Mouse (Mus musculus): ENCODE measurements around the gene Dhrs2. TPM values are rescaled to one million over a fixed set of nuclear protein-coding genes. Genes with fewer than 3 reads are reported as not detected.

The Dhrs2 gene
- 0.23 TPM in 1 of 2 replicates, not detected in the other for polyA plus RNA-seq (2015; fragmentation: Nextera tagmentation; extraction: Ambion mirVana)

DNA sequence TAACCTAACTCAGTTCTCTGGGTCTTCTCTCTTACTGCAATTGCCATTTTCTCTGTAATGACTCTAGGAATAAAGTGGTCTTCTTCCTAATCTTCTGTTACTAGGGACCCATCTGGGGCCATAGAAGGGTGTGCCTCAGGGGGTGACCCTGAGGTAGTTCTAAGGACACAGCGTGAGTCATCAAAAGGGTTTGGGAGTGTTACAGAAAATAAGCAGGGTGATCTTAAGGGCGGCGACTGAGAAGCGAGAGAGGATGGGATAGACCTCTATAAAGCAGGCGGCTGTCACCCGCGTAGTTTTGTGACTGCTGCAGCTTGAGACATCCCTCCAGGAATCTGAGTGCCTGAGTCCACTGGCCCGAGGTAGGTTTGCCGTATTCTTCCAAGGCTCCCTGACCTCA lies at the start of gene Dhrs2:
Gene Dhrs2, plus strand, starts transcription at position 301 of the 400 bp plus-strand sequence.
- WGBS, result 63% methylated on average over 9 of the region's 9 CpGs
- no peak for ATAC-seq (replicated peaks; ENCODE audit: low FRiP score)
- no peaks in the 10 kb centered on the region for H3K36me3 ChIP-seq

DNA sequence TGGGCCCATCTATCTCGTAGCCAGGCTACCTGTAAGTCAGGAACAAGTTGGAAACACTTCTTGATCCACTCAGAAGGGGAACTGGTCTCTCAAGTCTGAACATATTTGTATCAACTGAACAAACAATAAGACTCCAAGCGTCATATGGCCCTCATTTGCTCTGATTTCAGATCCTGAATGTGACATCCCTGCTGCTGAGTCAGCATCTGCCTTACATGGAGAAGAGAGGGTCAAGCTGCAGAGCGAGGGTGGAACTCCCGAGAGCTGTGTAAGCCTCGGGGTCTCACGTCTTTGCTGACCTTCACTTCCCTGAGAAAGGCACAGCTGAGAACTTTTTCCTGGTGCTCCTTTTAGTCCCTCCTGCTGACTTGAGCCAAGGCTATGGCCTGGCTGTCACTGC lies 47.6 kb upstream of the Dhrs2 start:
- Histone ChIP-seq H3K27ac (no peak overlapping the region), H3K4me2 (no peak overlapping the region), H3K27me3 (peaks cover 4% of the 10 kb centered on the region; the same call in 1 of the 2 replicates), H3K4me3 (replicated peaks) (no peak overlapping the region), H3K36me3 (no peaks in the 10 kb centered on the region), H3K9ac (no peak overlapping the region), H3K9me3 (replicated peaks) (no peaks in the 10 kb centered on the region), H3K4me1 (peaks cover 9% of the 10 kb centered on the region; the same call in 1 of the 2 replicates)
- 59% methylated on average over 6 of the region's 6 CpGs for WGBS
- ATAC-seq (replicated peaks; ENCODE audit: low FRiP score), result no peak

More for the DNA sequence above, at the start of gene Dhrs2:
- H3K9me3 ChIP-seq (replicated peaks), result no peaks in the 10 kb centered on the region
- no peaks in the 10 kb centered on the region for H3K4me1 ChIP-seq
- no peak within 1 kb of the TSS for H3K4me3 ChIP-seq (replicated peaks)
- H3K27me3 ChIP-seq, result no peaks in the 10 kb centered on the region
- no peak within 1 kb of the TSS for H3K27ac ChIP-seq
- no peak within 1 kb of the TSS for H3K4me2 ChIP-seq
- no peak within 1 kb of the TSS for H3K9ac ChIP-seq

DNA sequence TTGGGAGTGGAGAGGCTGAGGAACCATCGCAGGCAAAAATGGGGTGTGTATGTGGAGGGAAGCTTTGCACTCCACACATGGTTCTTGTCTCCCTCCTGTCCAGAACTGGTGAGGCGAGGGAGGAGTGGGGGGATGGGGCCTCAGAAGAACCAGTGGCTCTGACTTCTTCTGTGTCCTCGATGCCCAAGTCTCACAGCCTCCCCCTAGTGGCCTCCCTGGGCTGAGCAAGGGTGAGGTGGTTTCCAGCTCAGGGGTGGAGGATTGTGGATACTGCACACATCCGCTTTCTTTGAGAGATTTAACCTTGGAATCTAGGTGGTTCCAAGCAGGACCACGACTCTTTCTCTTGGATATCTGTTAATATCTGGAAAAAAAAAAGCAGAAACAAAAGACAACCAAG lies 44.5 kb upstream of the Dhrs2 start:
- peaks cover 3% of the 10 kb centered on the region; the same call in 1 of the 2 replicates for H3K27me3 ChIP-seq
- H3K9me3 ChIP-seq (replicated peaks), result no peaks in the 10 kb centered on the region
- H3K9ac ChIP-seq, result no peak overlapping the region
- no peak overlapping the region for H3K4me2 ChIP-seq
- ATAC-seq (replicated peaks; ENCODE audit: low FRiP score), result 0 out of 2 replicates have a peak, but pooled peaks have one; percentile 40
- no peaks in the 10 kb centered on the region for H3K36me3 ChIP-seq
- no peak overlapping the region for H3K4me3 ChIP-seq (replicated peaks)
- WGBS, result 43% methylated on average over 5 of the region's 5 CpGs
- no peak overlapping the region for H3K27ac ChIP-seq
- H3K4me1 ChIP-seq, result no peaks in the 10 kb centered on the region

DNA sequence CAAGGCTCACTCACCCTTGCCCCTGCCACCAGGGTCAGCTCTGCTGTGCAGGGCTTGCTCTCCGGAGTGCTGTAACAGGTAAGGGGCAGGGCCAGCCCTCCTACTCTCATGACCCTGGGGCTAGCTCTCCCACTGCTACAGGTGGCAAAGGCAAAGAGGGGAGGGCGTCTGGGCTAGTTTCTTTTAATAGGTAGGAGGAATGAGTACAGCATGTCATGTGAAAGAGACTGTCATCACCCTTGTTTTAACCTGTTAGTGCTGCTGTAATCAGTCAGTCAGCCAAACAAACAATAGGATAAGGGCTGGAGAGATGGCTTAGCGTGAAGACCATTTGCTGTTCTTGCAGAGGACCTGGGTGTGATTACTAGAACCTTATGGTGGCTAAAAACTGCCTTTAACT lies 40.9 kb upstream of the Dhrs2 start:
- no peak overlapping the region for H3K4me3 ChIP-seq (replicated peaks)
- H3K27ac ChIP-seq, result no peak overlapping the region
- 43% methylated on average over 3 of the region's 3 CpGs for WGBS
- no peak overlapping the region for H3K9ac ChIP-seq
- no peak overlapping the region for H3K4me2 ChIP-seq
- peaks cover 3% of the 10 kb centered on the region; the same call in 1 of the 2 replicates for H3K27me3 ChIP-seq
- H3K9me3 ChIP-seq (replicated peaks), result no peaks in the 10 kb centered on the region
- no peaks in the 10 kb centered on the region for H3K4me1 ChIP-seq
- no peak for ATAC-seq (replicated peaks; ENCODE audit: low FRiP score)
- no peaks in the 10 kb centered on the region for H3K36me3 ChIP-seq

DNA sequence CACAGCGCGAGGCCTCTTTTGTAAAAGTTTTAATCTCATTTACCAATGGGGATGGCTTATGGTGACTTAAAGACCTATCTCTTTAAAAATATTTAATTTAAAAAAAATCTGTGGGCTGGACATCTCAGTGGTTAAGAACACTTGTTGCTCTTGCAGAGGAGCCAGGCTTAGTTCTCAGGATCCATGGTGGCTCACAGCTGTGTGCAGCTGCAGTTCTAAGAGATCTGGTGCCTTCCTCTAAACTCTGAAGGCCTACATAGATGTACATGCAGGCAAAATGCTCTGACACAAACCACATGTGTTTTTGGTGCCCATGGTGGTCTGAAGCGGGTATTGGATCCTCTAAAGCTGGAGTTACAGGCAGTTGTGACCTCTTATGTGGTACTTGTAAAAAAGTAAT lies 38.6 kb upstream of the Dhrs2 start:
- H3K4me1 ChIP-seq, result no peaks in the 10 kb centered on the region
- H3K36me3 ChIP-seq, result no peaks in the 10 kb centered on the region
- no peak overlapping the region for H3K27ac ChIP-seq
- H3K27me3 ChIP-seq, result peaks cover 3% of the 10 kb centered on the region; the same call in 1 of the 2 replicates
- ATAC-seq (replicated peaks; ENCODE audit: low FRiP score), result no peak
- no peaks in the 10 kb centered on the region for H3K9me3 ChIP-seq (replicated peaks)
- H3K9ac ChIP-seq, result no peak overlapping the region
- 90% methylated on average over 3 of the region's 3 CpGs for WGBS
- no peak overlapping the region for H3K4me2 ChIP-seq
- no peak overlapping the region for H3K4me3 ChIP-seq (replicated peaks)

DNA sequence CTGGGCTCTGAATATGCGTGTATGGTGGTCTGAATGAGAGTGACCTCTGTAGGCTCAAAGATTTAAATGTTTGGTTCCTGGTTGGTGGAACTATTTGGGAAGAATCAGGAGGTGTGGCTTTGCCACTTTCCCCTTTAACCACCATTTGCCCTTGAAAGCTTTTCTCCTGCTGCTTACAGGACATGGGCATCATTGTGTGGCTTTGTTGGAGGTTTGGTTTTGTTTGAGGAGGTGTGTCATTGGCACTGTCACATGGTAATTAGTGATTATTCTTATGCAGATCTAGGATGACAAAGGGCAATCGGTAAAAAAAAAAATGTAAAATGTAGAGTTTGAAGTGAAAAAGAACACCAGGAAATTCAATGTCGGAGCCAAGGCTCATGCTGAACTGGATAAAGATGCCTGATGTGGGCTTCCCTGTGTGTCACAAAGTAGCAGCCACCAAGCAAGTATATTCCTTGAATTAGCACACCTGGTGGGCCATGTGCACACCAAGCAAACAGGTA lies 37.1 kb upstream of the Dhrs2 start:
- WGBS, result 89% methylated on average over 3 of the region's 3 CpGs
- no peak overlapping the region for H3K4me2 ChIP-seq
- no peak for ATAC-seq (replicated peaks; ENCODE audit: low FRiP score)
- H3K4me1 ChIP-seq, result peaks cover 12% of the 10 kb centered on the region
- no peaks in the 10 kb centered on the region for H3K27me3 ChIP-seq
- no peaks in the 10 kb centered on the region for H3K36me3 ChIP-seq
- no peaks in the 10 kb centered on the region for H3K9me3 ChIP-seq (replicated peaks)
- H3K9ac ChIP-seq, result no peak overlapping the region
- no peak overlapping the region for H3K4me3 ChIP-seq (replicated peaks)
- no peak overlapping the region for H3K27ac ChIP-seq

DNA sequence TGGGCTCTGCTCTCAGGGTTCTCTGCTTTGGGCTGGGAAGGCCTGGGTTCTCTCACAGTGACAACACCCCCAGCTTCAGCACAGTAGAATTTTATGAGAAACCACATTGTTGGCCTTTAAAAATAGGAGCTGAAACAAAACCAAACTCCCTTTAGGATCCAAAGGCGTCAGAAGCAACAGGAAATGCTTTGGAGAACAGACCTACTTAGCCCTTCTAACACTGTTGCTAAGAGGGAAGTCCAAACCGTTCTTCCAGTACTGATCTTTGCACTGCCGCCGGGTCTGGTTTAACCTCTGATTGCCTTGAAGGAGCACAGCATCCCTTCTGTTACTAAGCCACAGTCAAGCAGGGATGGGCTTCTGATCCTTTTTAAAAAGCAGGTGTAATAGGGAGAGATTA lies 33.3 kb upstream of the Dhrs2 start:
- H3K36me3 ChIP-seq, result no peaks in the 10 kb centered on the region
- H3K4me3 ChIP-seq (replicated peaks), result no peak overlapping the region
- no peak overlapping the region for H3K27ac ChIP-seq
- peaks cover 16% of the 10 kb centered on the region for H3K4me1 ChIP-seq
- H3K9me3 ChIP-seq (replicated peaks), result no peaks in the 10 kb centered on the region
- H3K9ac ChIP-seq, result no peak overlapping the region
- H3K4me2 ChIP-seq, result no peak overlapping the region
- 38% methylated on average over 4 of the region's 4 CpGs for WGBS
- no peak for ATAC-seq (replicated peaks; ENCODE audit: low FRiP score)
- no peaks in the 10 kb centered on the region for H3K27me3 ChIP-seq

DNA sequence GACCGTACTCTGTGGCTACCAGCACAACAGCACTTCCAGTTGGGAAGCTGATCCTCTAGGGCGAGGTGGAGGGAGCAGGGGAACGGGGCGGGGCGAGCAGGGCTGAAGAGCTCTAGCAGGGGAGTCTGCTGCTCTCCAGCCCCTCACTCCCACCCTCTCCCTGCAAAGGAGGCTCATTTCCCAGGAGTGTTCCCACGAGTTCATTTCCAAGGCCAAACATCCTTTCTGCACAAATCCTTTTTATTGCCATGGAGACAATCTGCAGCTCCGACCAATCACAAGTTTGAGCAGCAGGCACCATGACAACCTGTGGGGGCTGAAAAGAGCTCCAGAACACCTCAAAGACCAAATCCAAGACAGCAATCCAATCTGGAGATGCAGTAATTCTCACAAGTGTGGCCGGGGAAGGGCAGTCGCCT lies 32.4 kb upstream of the Dhrs2 start:
- 19% methylated on average over 9 of the region's 9 CpGs for WGBS
- ATAC-seq (replicated peaks; ENCODE audit: low FRiP score), result peak; percentile 76; the same call in 1 of the 2 replicates

DNA sequence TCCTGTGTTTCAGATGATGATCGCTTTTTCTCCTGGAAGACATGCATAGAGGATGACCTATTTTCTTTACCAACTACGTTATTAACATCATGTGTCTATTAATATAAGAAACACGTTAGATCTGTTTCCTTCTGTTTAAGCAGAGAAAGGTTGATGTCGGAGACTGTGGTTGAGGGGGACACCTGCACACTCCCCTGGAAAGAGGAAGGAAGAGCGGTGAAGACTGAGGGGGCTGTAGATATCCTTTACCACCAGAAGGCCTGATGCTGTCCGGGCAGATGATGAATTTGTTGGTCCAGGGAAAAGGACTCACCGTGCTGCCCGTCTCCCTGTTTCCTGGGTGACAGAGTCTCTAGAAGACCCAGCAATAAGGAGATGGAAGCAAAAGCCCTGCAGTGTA lies 28.5 kb upstream of the Dhrs2 start:
- ATAC-seq (replicated peaks; ENCODE audit: low FRiP score), result no peak
- H3K27ac ChIP-seq, result no peak overlapping the region
- H3K4me1 ChIP-seq, result peaks cover 28% of the 10 kb centered on the region
- H3K9me3 ChIP-seq (replicated peaks), result no peaks in the 10 kb centered on the region
- H3K9ac ChIP-seq, result no peak overlapping the region
- H3K27me3 ChIP-seq, result no peaks in the 10 kb centered on the region
- no peak overlapping the region for H3K4me3 ChIP-seq (replicated peaks)
- no peak overlapping the region for H3K4me2 ChIP-seq
- 82% methylated on average over 8 of the region's 8 CpGs for WGBS
- H3K36me3 ChIP-seq, result no peaks in the 10 kb centered on the region

More for the DNA sequence above, 32.4 kb upstream of the Dhrs2 start:
- H3K9me3 ChIP-seq (replicated peaks), result no peaks in the 10 kb centered on the region
- no peak overlapping the region for H3K27ac ChIP-seq
- no peak overlapping the region for H3K4me3 ChIP-seq (replicated peaks)
- no peaks in the 10 kb centered on the region for H3K36me3 ChIP-seq
- peaks cover 23% of the 10 kb centered on the region for H3K4me1 ChIP-seq
- no peak overlapping the region for H3K4me2 ChIP-seq
- H3K27me3 ChIP-seq, result no peaks in the 10 kb centered on the region
- H3K9ac ChIP-seq, result no peak overlapping the region

DNA sequence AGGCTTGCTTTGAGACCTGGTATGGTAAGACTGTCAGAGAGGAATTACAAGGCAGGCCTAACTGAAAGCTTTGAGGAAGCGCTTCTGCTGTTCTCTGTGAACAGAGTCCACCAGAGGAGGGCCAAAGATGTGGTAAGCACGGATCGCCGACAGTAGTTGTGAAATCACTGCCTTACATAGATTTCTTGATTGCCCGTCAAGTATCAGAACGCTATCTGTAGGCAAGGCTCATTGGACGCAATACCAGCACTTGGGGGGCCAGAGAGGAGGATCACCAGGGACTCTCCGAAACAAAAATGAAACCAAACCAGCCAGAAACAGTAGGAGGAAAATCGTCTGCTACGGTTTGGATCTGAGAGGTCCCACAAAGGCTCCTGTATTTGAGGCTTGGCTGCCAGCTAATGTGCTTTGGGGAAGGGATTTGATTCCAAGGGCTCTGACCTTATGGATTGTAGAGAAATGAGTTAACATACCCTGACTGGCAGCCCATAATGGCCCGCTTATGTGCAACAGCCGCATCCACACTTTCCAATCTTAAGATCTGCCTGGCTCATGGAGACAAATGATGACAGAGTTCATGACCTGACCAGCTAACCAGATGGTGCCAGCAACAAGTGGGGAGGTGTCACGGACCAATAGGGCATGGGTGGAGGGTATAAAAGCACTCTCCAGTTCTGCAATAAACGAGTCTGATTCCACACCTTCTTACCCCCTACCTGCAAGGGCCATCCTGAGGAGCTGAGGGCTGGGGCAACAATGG lies 27.8 kb upstream of the Dhrs2 start:
- no peaks in the 10 kb centered on the region for H3K36me3 ChIP-seq
- 48% methylated on average over 14 of the region's 14 CpGs for WGBS
- H3K9ac ChIP-seq, result no peak overlapping the region
- ATAC-seq (replicated peaks; ENCODE audit: low FRiP score), result no peak
- no peaks in the 10 kb centered on the region for H3K9me3 ChIP-seq (replicated peaks)
- no peak overlapping the region for H3K4me3 ChIP-seq (replicated peaks)
- no peaks in the 10 kb centered on the region for H3K27me3 ChIP-seq
- H3K27ac ChIP-seq, result no peak overlapping the region
- peaks cover 22% of the 10 kb centered on the region for H3K4me1 ChIP-seq
- H3K4me2 ChIP-seq, result peak overlapping the region; percentile 30

DNA sequence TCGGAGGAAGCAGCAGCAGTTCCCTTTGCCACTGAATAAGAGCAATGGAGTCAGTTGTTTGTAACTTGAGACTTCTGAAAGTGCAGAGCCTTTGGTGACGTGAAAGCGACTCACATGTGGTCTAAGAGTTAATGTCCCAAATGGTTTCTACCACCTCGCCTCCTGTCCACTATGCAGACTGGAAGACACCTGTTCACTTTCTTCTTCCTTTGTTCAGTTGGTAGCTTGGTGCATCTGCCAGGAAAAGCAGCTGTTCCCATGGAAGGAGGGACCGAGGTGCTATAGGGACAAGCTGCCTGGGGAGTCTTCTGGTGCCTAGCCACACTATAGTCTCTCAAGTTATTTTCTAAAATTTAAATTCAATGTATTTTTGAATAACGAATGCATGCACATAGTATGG lies 27.0 kb upstream of the Dhrs2 start:
- ATAC-seq (replicated peaks; ENCODE audit: low FRiP score), result no peak
- H3K27me3 ChIP-seq, result no peaks in the 10 kb centered on the region
- WGBS, result 30% methylated on average over 6 of the region's 6 CpGs
- H3K4me1 ChIP-seq, result peaks cover 15% of the 10 kb centered on the region
- no peak overlapping the region for H3K27ac ChIP-seq
- no peak overlapping the region for H3K9ac ChIP-seq
- H3K4me2 ChIP-seq, result 0 out of 2 replicates have a peak overlapping the region, but pooled peaks have one; percentile 30
- no peak overlapping the region for H3K4me3 ChIP-seq (replicated peaks)
- no peaks in the 10 kb centered on the region for H3K36me3 ChIP-seq
- H3K9me3 ChIP-seq (replicated peaks), result no peaks in the 10 kb centered on the region

DNA sequence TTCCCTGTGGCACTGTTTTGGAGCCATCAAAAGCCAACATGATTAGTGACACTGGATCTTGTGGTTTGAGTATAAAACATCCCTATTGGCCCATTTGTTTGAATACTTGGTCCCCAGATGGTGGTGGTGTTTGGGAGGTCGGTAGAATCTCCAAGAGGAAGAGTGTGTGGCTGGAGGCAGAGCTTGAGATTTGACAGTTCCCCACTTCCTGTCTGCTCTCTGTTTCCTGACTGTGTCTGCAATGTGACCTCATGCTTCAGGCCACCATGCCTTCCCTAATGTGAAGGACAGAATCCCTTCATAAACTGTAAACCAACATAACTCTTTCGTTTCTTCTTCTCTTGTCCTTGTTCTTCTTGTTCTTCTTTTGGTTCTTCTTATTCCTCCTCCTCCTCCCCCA lies 24.7 kb upstream of the Dhrs2 start:
- Histone ChIP-seq H3K9ac (no peak overlapping the region), H3K36me3 (no peaks in the 10 kb centered on the region), H3K9me3 (replicated peaks) (no peaks in the 10 kb centered on the region), H3K4me3 (replicated peaks) (no peak overlapping the region), H3K27me3 (no peaks in the 10 kb centered on the region), H3K4me2 (no peak overlapping the region), H3K27ac (no peak overlapping the region), H3K4me1 (peaks cover 12% of the 10 kb centered on the region)
- 50% methylated on average over 2 of the region's 2 CpGs for WGBS
- ATAC-seq (replicated peaks; ENCODE audit: low FRiP score), result no peak

Data from kidney, embryonic 15.5 days (tissue).